Mouse (Mus musculus) Muller cell, postnatal 12 days (primary cell): Measurements from ENCODE around the gene 1700012B09Rik.

ENCODE experiments used
- DNase-seq: peaks from one replicate; pipeline ENCODE4 v3.0.0-alpha.2; 2015; ENCODE audit errors: inconsistent ontology term

The 1700012B09Rik gene

DNA sequence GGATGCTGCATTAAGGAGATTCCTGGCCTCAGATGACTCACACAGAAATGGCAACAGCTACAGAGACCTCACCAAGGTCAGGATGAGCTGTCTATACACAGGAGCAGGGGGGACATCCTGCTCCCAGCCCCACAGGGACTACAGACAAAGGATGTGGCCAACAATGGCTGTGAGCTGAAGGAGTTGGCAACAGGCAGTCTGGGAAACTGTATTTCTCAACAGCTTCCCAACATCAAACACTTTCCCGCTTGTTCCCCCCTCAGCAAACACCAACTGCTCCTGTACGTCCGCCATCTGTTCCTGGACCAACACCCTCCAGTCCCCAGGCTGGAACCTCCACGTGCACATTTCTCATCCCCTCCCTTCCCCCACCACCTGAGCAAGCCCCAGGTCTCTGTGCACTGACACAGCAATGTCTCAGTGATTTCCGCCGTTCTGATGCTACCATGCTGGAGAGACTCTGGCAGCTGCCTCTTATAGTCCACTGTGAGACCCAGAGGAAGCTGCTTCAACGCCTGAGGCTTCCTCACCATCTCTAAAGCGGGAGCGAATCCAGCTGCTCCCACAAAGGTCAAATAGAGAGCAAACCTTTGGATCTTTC lies 39.8 kb downstream of the 1700012B09Rik start:
- no peak for DNase-seq

DNA sequence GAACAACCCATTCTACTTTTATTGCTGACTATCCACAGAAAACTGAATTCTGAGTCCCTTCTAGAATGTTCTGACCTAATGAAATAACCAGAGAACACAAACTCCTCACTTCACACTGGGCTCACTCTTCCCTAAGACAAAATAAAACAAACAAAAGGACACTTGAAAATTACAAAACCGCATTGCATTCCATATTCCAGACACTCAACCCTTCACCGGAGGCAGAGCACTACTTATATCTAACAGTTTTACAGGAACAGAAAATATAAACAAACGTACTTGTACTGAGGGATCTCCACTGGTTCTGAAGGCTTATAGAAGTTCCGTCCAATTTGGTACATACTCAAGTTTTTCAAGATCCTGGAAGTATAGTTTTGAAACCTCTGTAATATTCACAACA lies 42.5 kb downstream of the 1700012B09Rik start:
- no peak for DNase-seq

DNA sequence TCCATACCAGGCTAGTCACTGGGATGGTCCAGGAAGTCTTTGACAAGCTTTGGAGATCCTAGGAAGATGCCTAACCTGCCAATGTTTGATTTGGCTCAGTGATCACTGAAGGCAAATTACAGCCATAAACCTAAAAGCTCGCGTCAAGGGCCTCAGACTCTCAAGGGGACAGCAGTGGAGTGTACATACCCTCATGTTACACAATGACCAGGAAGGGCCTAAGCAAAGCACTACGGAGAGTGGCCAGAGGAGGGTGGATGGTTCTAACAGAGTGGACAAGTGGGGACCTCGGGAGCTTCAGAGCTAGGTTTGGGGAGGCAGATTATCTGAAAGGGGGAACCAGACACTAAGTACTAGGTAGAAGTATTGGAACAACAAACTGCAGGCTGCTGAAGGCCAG lies 44.2 kb downstream of the 1700012B09Rik start:
- no peak for DNase-seq

DNA sequence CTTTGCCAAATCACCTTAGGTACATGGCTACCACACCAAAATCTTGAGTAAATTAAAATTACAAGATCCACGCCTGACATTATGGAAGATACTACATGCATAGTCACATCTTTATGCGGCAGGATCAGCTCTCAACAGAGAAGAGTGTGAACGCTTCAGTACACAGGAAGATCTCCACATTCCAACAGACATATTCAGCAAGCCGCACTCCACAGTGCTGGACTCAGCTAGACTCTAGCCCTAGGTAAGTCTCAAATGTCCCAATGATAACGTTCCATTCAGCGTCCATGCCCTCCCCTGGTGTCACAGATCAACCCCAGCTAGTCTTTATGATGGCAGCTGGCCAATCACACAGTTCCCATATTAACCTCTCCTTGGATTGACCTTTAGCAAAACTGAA lies 44.8 kb downstream of the 1700012B09Rik start:
- no peak for DNase-seq

GRCm38 (mm10) chr9:14724755-14725420 lies 45.9 kb downstream of the 1700012B09Rik start:
- DNase-seq: no peak

GRCm38 (mm10) chr9:14721610-14722009 lies 49.2 kb downstream of the 1700012B09Rik start:
- no peak for DNase-seq

DNA sequence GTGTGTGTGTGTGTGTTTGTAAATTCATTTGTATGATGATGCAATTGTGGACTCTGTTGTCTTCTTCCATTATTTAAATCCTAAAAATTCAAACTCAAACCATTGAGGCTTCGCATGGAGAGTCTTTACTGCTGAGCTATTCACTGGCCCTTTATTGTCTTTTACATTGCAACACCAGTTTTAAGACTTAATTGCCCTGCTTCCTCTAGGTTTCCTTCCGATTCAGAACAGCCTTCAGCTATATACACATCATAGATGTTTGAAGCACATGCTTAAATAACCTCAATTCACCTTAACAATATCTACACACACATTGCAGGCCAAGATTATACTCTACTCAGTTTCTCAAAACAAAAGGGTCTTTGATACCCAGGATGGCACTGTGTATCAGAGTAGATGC lies 50.4 kb downstream of the 1700012B09Rik start:
- DNase-seq: no peak

GRCm38 (mm10) chr9:14718332-14718691 lies 52.5 kb downstream of the 1700012B09Rik start:
- no peak for DNase-seq

DNA sequence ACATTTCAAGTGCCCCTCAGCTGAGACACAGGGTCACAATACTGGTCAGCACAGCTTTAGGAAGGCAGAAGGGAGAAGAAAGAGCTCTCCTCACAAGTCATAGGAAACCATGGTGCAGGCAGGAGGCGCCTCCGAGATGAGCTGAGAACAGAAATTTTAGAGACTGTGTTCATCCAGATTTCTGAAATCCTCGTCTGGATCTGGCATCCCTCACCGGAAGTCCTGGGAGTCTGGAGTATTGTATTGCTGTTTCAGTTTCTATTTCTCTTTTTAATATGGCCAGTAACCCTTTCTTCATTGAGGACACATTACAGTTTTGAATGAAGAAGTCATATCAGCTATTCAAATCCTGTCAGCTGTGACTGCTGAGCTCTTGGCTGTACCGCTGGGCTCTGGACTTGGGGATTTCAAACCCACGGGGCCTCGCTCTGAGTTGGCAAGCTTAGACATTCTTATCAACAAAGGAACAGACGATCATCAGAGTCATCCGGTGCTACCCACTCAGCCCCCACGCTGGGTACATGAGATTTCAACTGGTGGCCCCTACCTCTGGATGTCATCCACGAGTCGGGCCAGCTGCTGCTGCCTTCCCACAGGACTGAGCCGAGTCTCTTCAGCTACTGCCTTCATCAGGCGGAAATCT lies 53.0 kb downstream of the 1700012B09Rik start:
- peak; percentile 85 for DNase-seq

- DNase-seq: no peak
These were observed 55.6 kb downstream of the 1700012B09Rik start for GRCm38 (mm10) chr9:14715258-14715657.

- DNase-seq: no peak
These were observed 59.9 kb downstream of the 1700012B09Rik start for GRCm38 (mm10) chr9:14710910-14711309.
